ENCODE assay signal across 8 mouse cellular contexts in the genomic region with DNA sequence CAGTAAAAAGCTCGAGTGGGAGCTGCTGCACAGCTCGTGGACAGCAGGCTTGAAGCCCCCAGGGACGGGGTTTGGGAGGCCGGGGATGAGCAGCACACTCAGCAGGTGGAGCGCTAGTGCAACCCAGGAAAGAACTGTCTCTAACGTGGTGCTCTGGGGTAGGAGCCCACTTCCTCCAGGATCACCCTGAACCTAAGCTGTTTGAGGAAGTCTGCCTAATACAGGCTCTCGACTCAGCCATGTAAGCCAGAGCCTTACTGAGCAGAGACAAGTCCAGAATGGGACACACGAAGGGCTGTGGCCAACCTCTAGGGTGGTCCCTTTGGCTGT. TPM values are rescaled to one million over a fixed set of nuclear protein-coding genes. Genes with fewer than 3 reads are reported as not detected.
A peak's percentile ranks its signal among the peaks of the same experiment; 100 is the strongest.
DNase-seq lines count a peak whose midpoint lies in the region; ATAC-seq and TF ChIP-seq lines count a peak whose summit lies in the region.
"Had no signal": no experiment of that assay in that cellular context is flagged by ENCODE, and none has a peak within 500 bp of the region (broad histone marks: within the 10 kb centered on the region; RNA-seq: fewer than 3 reads in every experiment).

No protein-coding gene starts in this region.

- no peak overlapping the region for H3K4me3 ChIP-seq in lung, adult 2 months (replicated peaks; ENCODE audit: extremely low read depth, low read depth, low read length)
- no peak overlapping the region for H3K4me3 ChIP-seq in hindbrain, embryonic 12.5 days
- H3K4me3 ChIP-seq in liver, embryonic 12.5 days: no peak overlapping the region
- no peak overlapping the region for H3K4me3 ChIP-seq in stomach, embryonic 15.5 days (replicated peaks)

- WGBS in lung, adult 2 months: 39% methylated on average over 8 of the region's 8 CpGs
- 50% methylated on average over 8 of the region's 8 CpGs for WGBS in hindbrain, embryonic 12.5 days
- WGBS in liver, embryonic 12.5 days (ENCODE audit: insufficient replicate concordance): 34% methylated on average over 8 of the region's 8 CpGs
- 47% methylated on average over 8 of the region's 8 CpGs for WGBS in stomach, embryonic 15.5 days

- peak overlapping the region; percentile 75 for H3K27ac ChIP-seq in hindbrain, embryonic 12.5 days
- H3K27ac ChIP-seq in liver, embryonic 12.5 days: peak overlapping the region; percentile 17; the same call in 1 of the 2 replicates
- H3K27ac ChIP-seq in stomach, embryonic 15.5 days: peak overlapping the region; percentile 84; the same call in 1 of the 2 replicates

- 0 out of 2 replicates have a peak overlapping the region, but pooled peaks have one; percentile 27 for H3K9ac ChIP-seq in hindbrain, embryonic 12.5 days
- no peak overlapping the region for H3K9ac ChIP-seq in liver, embryonic 12.5 days
- no peak overlapping the region for H3K9ac ChIP-seq in stomach, embryonic 15.5 days

- H3K4me2 ChIP-seq in hindbrain, embryonic 12.5 days (replicated peaks): peak overlapping the region; percentile 14; the same call in 1 of the 2 replicates
- no peak overlapping the region for H3K4me2 ChIP-seq in liver, embryonic 12.5 days
- no peak overlapping the region for H3K4me2 ChIP-seq in stomach, embryonic 15.5 days

- TF ChIP-seq POLR2A in lung, adult 2 months (IDR thresholded peaks at IDR 0.05; ENCODE audit: borderline replicate concordance, extremely low read depth, low read depth, low read length): no peak

- H3K36me3 ChIP-seq in hindbrain, embryonic 12.5 days: peaks cover 21% of the 10 kb centered on the region
- H3K36me3 ChIP-seq in liver, embryonic 12.5 days: peaks cover 17% of the 10 kb centered on the region
- H3K36me3 ChIP-seq in stomach, embryonic 15.5 days: peaks cover 15% of the 10 kb centered on the region

- DNase-seq in lung, adult 2 months: peak; percentile 40
- DNase-seq in lung, postnatal 25 days (ENCODE audit: low spot score): no peak
- DNase-seq in thymus, postnatal 10 days (ENCODE audit: low spot score in 2 of 2): no peak
- DNase-seq: layer of hippocampus, adult 9-11 months had no signal

- no peak; the same call in 1 of the 2 replicates for ATAC-seq in hindbrain, embryonic 12.5 days (ENCODE audit: low FRiP score)
- ATAC-seq in liver, embryonic 12.5 days: no peak
- ATAC-seq in stomach, embryonic 15.5 days (ENCODE audit: insufficient read depth, low FRiP score, low read depth): no peak
- ATAC-seq in monocyte, adult 5-6 weeks (replicated peaks; ENCODE audit: insufficient number of reproducible peaks, low FRiP score, low TSS enrichment, poor library complexity, severe bottlenecking): no peak

- no peaks in the 10 kb centered on the region for H3K9me3 ChIP-seq in hindbrain, embryonic 12.5 days (replicated peaks)
- H3K9me3 ChIP-seq in liver, embryonic 12.5 days (replicated peaks): no peaks in the 10 kb centered on the region
- no peaks in the 10 kb centered on the region for H3K9me3 ChIP-seq in stomach, embryonic 15.5 days

- H3K27me3 ChIP-seq in hindbrain, embryonic 12.5 days: peaks cover 10% of the 10 kb centered on the region; the same call in 1 of the 2 replicates
- peaks cover 31% of the 10 kb centered on the region for H3K27me3 ChIP-seq in liver, embryonic 12.5 days (replicated peaks)
- H3K27me3 ChIP-seq in stomach, embryonic 15.5 days (replicated peaks): no peaks in the 10 kb centered on the region; the same call in 1 of the 2 replicates

- peaks cover 14% of the 10 kb centered on the region for H3K4me1 ChIP-seq in lung, adult 2 months (ENCODE audit: control insufficient read depth, insufficient read depth, low read length)
- peaks cover 19% of the 10 kb centered on the region for H3K4me1 ChIP-seq in hindbrain, embryonic 12.5 days
- H3K4me1 ChIP-seq in liver, embryonic 12.5 days: peaks cover 24% of the 10 kb centered on the region
- H3K4me1 ChIP-seq in stomach, embryonic 15.5 days: peaks cover 25% of the 10 kb centered on the region

- TF ChIP-seq CTCF in lung, adult 2 months (IDR thresholded peaks at IDR 0.05; ENCODE audit: insufficient read depth, low read length): no peak

RNA-seq across cellular contexts. Expression of a gene that starts 8.4 kb away (rescaled TPM):
- 0.86 and 1.0 TPM in 2 replicates for polyA plus RNA-seq in lung, adult 2 months (2012; rRNA removed)
- 0.47 and 0.54 TPM in 2 replicates for polyA plus RNA-seq in hindbrain, embryonic 12.5 days (2016; fragmentation: Nextera tagmentation; extraction: Ambion mirVana)
- polyA plus RNA-seq in liver, embryonic 12.5 days (2016; fragmentation: Nextera tagmentation; extraction: Ambion mirVana): 8.5 and 9.6 TPM in 2 replicates
- polyA plus RNA-seq in stomach, embryonic 15.5 days (2015; fragmentation: Nextera tagmentation; extraction: Ambion mirVana): 1.7 and 2.4 TPM in 2 replicates
- not detected in 3 replicates for total RNA-seq in monocyte, adult 5-6 weeks (2017)

RNA-seq across cellular contexts. Expression of a gene that starts 10.6 kb away (rescaled TPM):
- polyA plus RNA-seq in lung, adult 2 months (2012; rRNA removed): 133 and 168 TPM in 2 replicates
- polyA plus RNA-seq in hindbrain, embryonic 12.5 days (2016; fragmentation: Nextera tagmentation; extraction: Ambion mirVana): 210 and 219 TPM in 2 replicates
- polyA plus RNA-seq in liver, embryonic 12.5 days (2016; fragmentation: Nextera tagmentation; extraction: Ambion mirVana): 60.4 and 61.8 TPM in 2 replicates
- polyA plus RNA-seq in stomach, embryonic 15.5 days (2015; fragmentation: Nextera tagmentation; extraction: Ambion mirVana): 167 TPM in 2 replicates
- 13.8 to 21.9 TPM (median 16.9 TPM) in 3 replicates for total RNA-seq in monocyte, adult 5-6 weeks (2017)

RNA-seq across cellular contexts. Expression of a gene that starts 12.0 kb away (rescaled TPM):
- 3.3 TPM in 1 of 2 replicates, not detected in the other for polyA plus RNA-seq in lung, adult 2 months (2012; rRNA removed)
- polyA plus RNA-seq in hindbrain, embryonic 12.5 days (2016; fragmentation: Nextera tagmentation; extraction: Ambion mirVana): not detected in 2 replicates
- not detected in 2 replicates for polyA plus RNA-seq in liver, embryonic 12.5 days (2016; fragmentation: Nextera tagmentation; extraction: Ambion mirVana)
- 0.59 TPM in 1 of 2 replicates, not detected in the other for polyA plus RNA-seq in stomach, embryonic 15.5 days (2015; fragmentation: Nextera tagmentation; extraction: Ambion mirVana)
- not detected in 3 replicates for total RNA-seq in monocyte, adult 5-6 weeks (2017)

RNA-seq across cellular contexts. Expression of a gene that starts 34.1 kb away (rescaled TPM):
- polyA plus RNA-seq in lung, adult 2 months (2012; rRNA removed): 192 and 254 TPM in 2 replicates
- 473 and 486 TPM in 2 replicates for polyA plus RNA-seq in hindbrain, embryonic 12.5 days (2016; fragmentation: Nextera tagmentation; extraction: Ambion mirVana)
- polyA plus RNA-seq in liver, embryonic 12.5 days (2016; fragmentation: Nextera tagmentation; extraction: Ambion mirVana): 443 and 468 TPM in 2 replicates
- polyA plus RNA-seq in stomach, embryonic 15.5 days (2015; fragmentation: Nextera tagmentation; extraction: Ambion mirVana): 954 and 1,026 TPM in 2 replicates
- total RNA-seq in monocyte, adult 5-6 weeks (2017): 331 to 434 TPM (median 349 TPM) in 3 replicates

RNA-seq across cellular contexts. Expression of a gene that starts 42.5 kb away (rescaled TPM):
- polyA plus RNA-seq in lung, adult 2 months (2012; rRNA removed): 890 and 923 TPM in 2 replicates
- polyA plus RNA-seq in hindbrain, embryonic 12.5 days (2016; fragmentation: Nextera tagmentation; extraction: Ambion mirVana): 548 TPM in 2 replicates
- polyA plus RNA-seq in liver, embryonic 12.5 days (2016; fragmentation: Nextera tagmentation; extraction: Ambion mirVana): 337 and 356 TPM in 2 replicates
- polyA plus RNA-seq in stomach, embryonic 15.5 days (2015; fragmentation: Nextera tagmentation; extraction: Ambion mirVana): 537 and 556 TPM in 2 replicates
- 163 to 262 TPM (median 173 TPM) in 3 replicates for total RNA-seq in monocyte, adult 5-6 weeks (2017)

Comparison
In these comparisons a context has a peak if more than half of its experiments do, and no peak if none do; other contexts are left out.
1. H3K27ac ChIP-seq: peak in every context shown above with its lines; median percentile 84 in stomach, embryonic 15.5 days; 75 in hindbrain, embryonic 12.5 days; 17 in liver, embryonic 12.5 days.